Mouse (Mus musculus): ENCODE measurements around the gene Clic3. TPM values are rescaled to one million over a fixed set of nuclear protein-coding genes. Genes with fewer than 3 reads are reported as not detected.

Gene Clic3
- polyA plus RNA-seq, 1 experiment = not detected

GRCm38 (mm10) chr2:25460551-25461309, 4.1 kb downstream of the Clic3 start, which contains the start of gene Paxx:
TSS of gene Paxx (minus strand) at chr2:25461094.
- Histone ChIP-seq H3K27me3 (ENCODE audit: control insufficient read depth) (no peaks in the 10 kb centered on the region), H3K36me3 (ENCODE audit: control insufficient read depth) (peaks cover 18% of the 10 kb centered on the region), H3K4me1 (ENCODE audit: control insufficient read depth) (peaks cover 49% of the 10 kb centered on the region), H3K4me3 (replicated peaks) (peak within 1 kb of the TSS; percentile 72), H3K9me3 (ENCODE audit: control insufficient read depth, low read length) (no peaks in the 10 kb centered on the region)
- TF ChIP-seq TAL1 (IDR thresholded peaks at IDR 0.05; ENCODE audit: low read length) (no peak), GATA1 (IDR thresholded peaks at IDR 0.05; ENCODE audit: low read length) (no peak)

GRCm38 (mm10) chr2:25461407-25461806, 4.8 kb downstream of the Clic3 start:
- Histone ChIP-seq H3K9me3 (ENCODE audit: control insufficient read depth, low read length) (no peaks in the 10 kb centered on the region), H3K4me1 (ENCODE audit: control insufficient read depth) (peaks cover 46% of the 10 kb centered on the region), H3K4me3 (replicated peaks) (peak overlapping the region; percentile 72), H3K36me3 (ENCODE audit: control insufficient read depth) (peaks cover 18% of the 10 kb centered on the region), H3K27me3 (ENCODE audit: control insufficient read depth) (no peaks in the 10 kb centered on the region)
- no peak for TF ChIP-seq TAL1 (IDR thresholded peaks at IDR 0.05; ENCODE audit: low read length)
- no peak for TF ChIP-seq GATA1 (IDR thresholded peaks at IDR 0.05; ENCODE audit: low read length)

DNA sequence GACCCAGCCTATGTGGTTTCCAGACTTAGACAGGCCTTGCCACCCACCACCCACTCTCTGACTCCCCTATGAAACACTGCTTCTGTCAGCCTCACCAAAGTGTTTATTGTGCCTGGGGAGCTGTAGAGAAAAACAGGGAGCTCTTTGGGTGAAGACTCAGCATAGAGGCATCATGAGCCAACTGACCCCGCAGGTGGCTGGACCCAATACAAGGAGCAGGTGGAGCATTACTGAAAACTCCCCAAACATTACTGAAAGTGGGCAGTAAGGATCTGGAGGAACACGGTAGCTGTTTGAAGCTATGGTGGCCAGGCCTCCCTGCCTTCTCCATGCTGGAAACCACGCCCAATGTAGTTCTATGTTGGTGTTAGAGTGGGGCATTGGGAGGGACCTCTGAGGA, 7.0 kb downstream of the Clic3 start:
- no peaks in the 10 kb centered on the region for H3K27me3 ChIP-seq (ENCODE audit: control insufficient read depth)
- peaks cover 6% of the 10 kb centered on the region for H3K36me3 ChIP-seq (ENCODE audit: control insufficient read depth)
- peaks cover 33% of the 10 kb centered on the region for H3K4me1 ChIP-seq (ENCODE audit: control insufficient read depth)
- no peaks in the 10 kb centered on the region for H3K9me3 ChIP-seq (ENCODE audit: control insufficient read depth, low read length)
- TF ChIP-seq TAL1 (IDR thresholded peaks at IDR 0.05; ENCODE audit: low read length) = no peak
- TF ChIP-seq GATA1 (IDR thresholded peaks at IDR 0.05; ENCODE audit: low read length) = no peak
- H3K4me3 ChIP-seq (replicated peaks) = no peak overlapping the region

GRCm38 (mm10) chr2:25465256-25465655, 8.6 kb downstream of the Clic3 start:
- TF ChIP-seq GATA1 (IDR thresholded peaks at IDR 0.05; ENCODE audit: low read length) (no peak), TAL1 (IDR thresholded peaks at IDR 0.05; ENCODE audit: low read length) (no peak)
- Histone ChIP-seq H3K36me3 (ENCODE audit: control insufficient read depth) (no peaks in the 10 kb centered on the region), H3K27me3 (ENCODE audit: control insufficient read depth) (no peaks in the 10 kb centered on the region), H3K9me3 (ENCODE audit: control insufficient read depth, low read length) (no peaks in the 10 kb centered on the region), H3K4me1 (ENCODE audit: control insufficient read depth) (peaks cover 16% of the 10 kb centered on the region), H3K4me3 (replicated peaks) (no peak overlapping the region)

- Histone ChIP-seq H3K27me3 (ENCODE audit: control insufficient read depth) (no peaks in the 10 kb centered on the region), H3K36me3 (ENCODE audit: control insufficient read depth) (no peaks in the 10 kb centered on the region), H3K9me3 (ENCODE audit: control insufficient read depth, low read length) (no peaks in the 10 kb centered on the region), H3K4me1 (ENCODE audit: control insufficient read depth) (peaks cover 9% of the 10 kb centered on the region), H3K4me3 (replicated peaks) (no peak overlapping the region)
- TF ChIP-seq TAL1 (IDR thresholded peaks at IDR 0.05; ENCODE audit: low read length) = no peak
- no peak for TF ChIP-seq GATA1 (IDR thresholded peaks at IDR 0.05; ENCODE audit: low read length)
Observed at GRCm38 (mm10) chr2:25465816-25466635, 9.4 kb downstream of the Clic3 start.

- Histone ChIP-seq H3K36me3 (ENCODE audit: control insufficient read depth) (no peaks in the 10 kb centered on the region), H3K9me3 (ENCODE audit: control insufficient read depth, low read length) (no peaks in the 10 kb centered on the region)
Observed at GRCm38 (mm10) chr2:25467606-25468303, 11.1 kb downstream of the Clic3 start.

DNA sequence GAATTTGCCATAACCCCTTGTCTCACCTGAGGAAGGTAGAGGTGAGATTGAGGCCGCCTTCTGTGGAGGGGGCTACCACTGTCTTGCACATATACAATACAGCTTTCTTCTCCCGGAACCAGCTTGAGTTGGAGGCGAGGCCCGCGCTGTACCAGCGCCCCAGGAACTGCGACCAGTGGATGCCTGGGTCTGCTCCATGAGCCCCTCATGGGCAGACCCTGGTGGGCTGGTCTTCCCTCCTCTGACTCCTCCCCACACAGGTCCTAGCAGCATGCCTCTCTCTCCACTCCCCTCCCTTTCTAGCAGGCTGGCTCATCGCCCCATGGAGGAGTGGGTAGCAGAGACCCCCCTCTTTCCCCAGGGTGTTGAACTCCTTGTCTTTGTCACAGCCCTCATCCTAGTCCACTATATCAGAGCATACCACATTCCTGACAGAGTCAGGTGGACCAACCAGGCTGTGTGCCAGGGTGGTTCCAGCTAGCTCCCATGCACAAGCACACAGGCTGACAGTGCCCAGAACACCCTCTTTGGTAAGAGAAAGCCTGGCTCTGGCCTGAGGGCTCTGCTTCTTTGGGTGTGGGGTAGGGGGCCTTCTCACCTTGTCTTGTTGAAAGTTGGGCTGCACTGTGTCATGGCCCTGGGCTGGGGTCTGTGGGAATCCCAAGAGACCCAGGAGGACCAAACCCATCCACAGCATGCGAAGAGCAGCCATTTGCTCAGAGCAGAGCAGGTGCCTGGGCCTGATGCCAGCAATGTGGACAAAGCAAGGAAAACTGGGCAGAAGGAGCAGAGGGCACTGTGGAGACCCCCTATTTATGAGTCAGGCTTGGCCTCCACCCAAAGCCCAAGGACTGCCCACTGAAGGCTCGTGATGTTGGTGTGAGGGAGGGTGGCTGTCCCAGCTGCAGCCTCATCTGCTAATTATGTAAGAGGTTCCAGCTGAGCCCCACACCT, 12.6 kb downstream of the Clic3 start:
- Histone ChIP-seq H3K4me3 (replicated peaks) (no peak overlapping the region), H3K27me3 (ENCODE audit: control insufficient read depth) (no peaks in the 10 kb centered on the region), H3K9me3 (ENCODE audit: control insufficient read depth, low read length) (no peaks in the 10 kb centered on the region), H3K36me3 (ENCODE audit: control insufficient read depth) (no peaks in the 10 kb centered on the region), H3K4me1 (ENCODE audit: control insufficient read depth) (peaks cover 2% of the 10 kb centered on the region)
- no peak for TF ChIP-seq TAL1 (IDR thresholded peaks at IDR 0.05; ENCODE audit: low read length)
- TF ChIP-seq GATA1 (IDR thresholded peaks at IDR 0.05; ENCODE audit: low read length) = no peak

More at GRCm38 (mm10) chr2:25467606-25468303, 11.1 kb downstream of the Clic3 start:
- Histone ChIP-seq H3K4me3 (replicated peaks) (no peak overlapping the region), H3K27me3 (ENCODE audit: control insufficient read depth) (no peaks in the 10 kb centered on the region), H3K4me1 (ENCODE audit: control insufficient read depth) (peaks cover 2% of the 10 kb centered on the region)
- no peak for TF ChIP-seq TAL1 (IDR thresholded peaks at IDR 0.05; ENCODE audit: low read length)
- TF ChIP-seq GATA1 (IDR thresholded peaks at IDR 0.05; ENCODE audit: low read length) = no peak

DNA sequence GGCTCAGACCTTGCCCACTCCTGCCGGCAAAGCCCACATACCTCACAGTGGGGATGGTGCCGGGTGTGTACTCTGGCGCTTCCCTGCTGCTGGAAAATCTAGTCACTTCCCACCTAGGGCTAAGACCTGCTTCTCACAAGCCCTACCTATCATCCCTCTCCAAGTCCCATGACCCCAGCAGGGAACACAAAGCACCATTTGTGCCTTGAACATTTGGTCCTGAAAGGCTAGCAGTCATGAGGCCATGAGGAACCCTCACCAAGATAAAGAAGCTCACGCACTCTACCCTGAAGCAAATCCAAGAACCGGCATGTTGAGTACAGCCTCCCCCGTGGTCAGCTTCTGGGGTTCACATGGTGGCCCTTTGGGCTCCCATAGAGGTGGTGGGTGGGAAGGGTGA, 13.3 kb downstream of the Clic3 start, which contains the start of gene Ptgds:
Ptgds (minus strand) TSS at position 78 of the 400 bp plus-strand sequence.
- TF ChIP-seq TAL1 (IDR thresholded peaks at IDR 0.05; ENCODE audit: low read length) = no peak
- TF ChIP-seq GATA1 (IDR thresholded peaks at IDR 0.05; ENCODE audit: low read length) = no peak
- no peaks in the 10 kb centered on the region for H3K9me3 ChIP-seq (ENCODE audit: control insufficient read depth, low read length)
- peaks cover 2% of the 10 kb centered on the region for H3K4me1 ChIP-seq (ENCODE audit: control insufficient read depth)
- H3K27me3 ChIP-seq (ENCODE audit: control insufficient read depth) = no peaks in the 10 kb centered on the region
- H3K36me3 ChIP-seq (ENCODE audit: control insufficient read depth) = no peaks in the 10 kb centered on the region
- H3K4me3 ChIP-seq (replicated peaks) = no peak within 1 kb of the TSS

Data from erythroblast, embryonic 14.5 days (primary cell).